Mouse (Mus musculus) neural tube, embryonic 13.5 days (tissue): ENCODE data around the gene Gmppb. TPM values are rescaled to one million over a fixed set of nuclear protein-coding genes. Genes with fewer than 3 reads are reported as not detected.

Source experiments
- ATAC-seq: fragments of 200-750 bp; cut with Nextera tagmentation; 2 replicates; pipeline ENCODE4 v1.8.0; 2017; ENCODE audit warnings: low read depth, mild to moderate bottlenecking, moderate TSS enrichment, moderate library complexity
- H3K27ac ChIP-seq: fragments of 300-500 bp; sonication (generic); replicated peaks from 2 replicates; pipeline ENCODE4 v1.5.1; 2015; ENCODE audit warnings: moderate library complexity, mild to moderate bottlenecking, inconsistent platforms
- H3K27me3 ChIP-seq: fragments of 300-500 bp; sonication (generic); 2 replicates; pipeline ENCODE4 v1.6.1; 2015; ENCODE audit warnings: mild to moderate bottlenecking, inconsistent platforms
- H3K36me3 ChIP-seq: fragments of 300-500 bp; sonication (generic); 2 replicates; pipeline ENCODE4 v1.6.1; 2015; ENCODE audit warnings: mild to moderate bottlenecking, inconsistent platforms
- H3K4me1 ChIP-seq: fragments of 300-500 bp; sonication (generic); replicated peaks from 2 replicates; pipeline ENCODE4 v1.6.1; 2015; ENCODE audit warnings: inconsistent platforms
- H3K4me2 ChIP-seq: fragments of 300-500 bp; sonication (generic); 2 replicates; pipeline ENCODE4 v1.6.1; 2015; ENCODE audit warnings: inconsistent platforms, mild to moderate bottlenecking, moderate library complexity
- H3K4me3 ChIP-seq: fragments of 300-500 bp; sonication (generic); 2 replicates; pipeline ENCODE4 v1.5.1; 2015; ENCODE audit warnings: mild to moderate bottlenecking, inconsistent platforms
- H3K9ac ChIP-seq: fragments of 300-500 bp; sonication (generic); 2 replicates; pipeline ENCODE4 v1.6.1; 2015; ENCODE audit warnings: moderate library complexity, mild to moderate bottlenecking, inconsistent platforms
- H3K9me3 ChIP-seq: fragments of 300-500 bp; sonication (generic); 2 replicates; pipeline ENCODE4 v1.6.1; 2016; ENCODE audit warnings: inconsistent platforms
- WGBS: fragments of 180-500 bp; shearing (Covaris S2); methylation state at CpG from one replicate; pipeline ENCODE4 v1.1.7; 2015; 5-methylcytosine and 5-hydroxymethylcytosine counted together
- polyA plus RNA-seq: library from polyadenylated mRNA; unstranded; fragments of >200 nt; fragmentation: Nextera tagmentation; extraction: Ambion mirVana; gene quantifications from 2 replicates; pipeline ENCODE4 v1.2.1, GENCODE M21; 2015

The Gmppb gene
- polyA plus RNA-seq, 1 experiment from 2014 or later = 21.9 TPM

DNA sequence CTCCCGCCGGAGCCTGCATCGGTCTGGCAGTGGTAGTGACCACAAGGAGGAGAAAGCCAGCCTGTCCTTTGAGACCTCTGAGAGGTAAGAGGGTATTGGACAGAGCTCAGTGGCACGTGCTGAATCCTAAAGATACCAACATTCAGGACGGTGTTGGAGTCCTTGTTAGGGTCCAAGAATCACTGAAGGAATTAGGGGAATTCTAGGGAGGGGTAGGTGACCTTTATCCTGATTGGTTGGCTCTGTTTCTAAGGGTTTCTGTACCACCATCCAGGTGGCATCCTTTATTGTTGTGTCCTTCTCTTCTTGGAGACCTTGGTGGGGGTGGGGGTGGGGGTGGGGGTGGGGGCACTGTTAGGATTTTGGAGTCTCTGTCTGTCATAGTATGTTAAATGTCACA is 16.9 kb upstream of the Gmppb start:
- H3K27me3 ChIP-seq = no peaks in the 10 kb centered on the region
- H3K36me3 ChIP-seq = peaks cover 63% of the 10 kb centered on the region
- no peak for ATAC-seq
- H3K9me3 ChIP-seq = no peaks in the 10 kb centered on the region
- WGBS = 90% methylated on average over 5 of the region's 5 CpGs
- no peak overlapping the region for H3K4me3 ChIP-seq
- H3K9ac ChIP-seq = no peak overlapping the region
- H3K4me1 ChIP-seq = no peaks in the 10 kb centered on the region
- no peak overlapping the region for H3K27ac ChIP-seq
- H3K4me2 ChIP-seq = no peak overlapping the region

- no peaks in the 10 kb centered on the region for H3K27me3 ChIP-seq
- 92% methylated on average over 2 of the region's 2 CpGs for WGBS
- ATAC-seq = no peak
- H3K9ac ChIP-seq = no peak overlapping the region
- no peak overlapping the region for H3K4me2 ChIP-seq
- H3K4me3 ChIP-seq = no peak overlapping the region
- no peaks in the 10 kb centered on the region for H3K9me3 ChIP-seq
- H3K27ac ChIP-seq = no peak overlapping the region
- no peaks in the 10 kb centered on the region for H3K4me1 ChIP-seq
- peaks cover 62% of the 10 kb centered on the region for H3K36me3 ChIP-seq
Observed at GRCm38 (mm10) chr9:108035331-108036156, 13.5 kb upstream of the Gmppb start.

DNA sequence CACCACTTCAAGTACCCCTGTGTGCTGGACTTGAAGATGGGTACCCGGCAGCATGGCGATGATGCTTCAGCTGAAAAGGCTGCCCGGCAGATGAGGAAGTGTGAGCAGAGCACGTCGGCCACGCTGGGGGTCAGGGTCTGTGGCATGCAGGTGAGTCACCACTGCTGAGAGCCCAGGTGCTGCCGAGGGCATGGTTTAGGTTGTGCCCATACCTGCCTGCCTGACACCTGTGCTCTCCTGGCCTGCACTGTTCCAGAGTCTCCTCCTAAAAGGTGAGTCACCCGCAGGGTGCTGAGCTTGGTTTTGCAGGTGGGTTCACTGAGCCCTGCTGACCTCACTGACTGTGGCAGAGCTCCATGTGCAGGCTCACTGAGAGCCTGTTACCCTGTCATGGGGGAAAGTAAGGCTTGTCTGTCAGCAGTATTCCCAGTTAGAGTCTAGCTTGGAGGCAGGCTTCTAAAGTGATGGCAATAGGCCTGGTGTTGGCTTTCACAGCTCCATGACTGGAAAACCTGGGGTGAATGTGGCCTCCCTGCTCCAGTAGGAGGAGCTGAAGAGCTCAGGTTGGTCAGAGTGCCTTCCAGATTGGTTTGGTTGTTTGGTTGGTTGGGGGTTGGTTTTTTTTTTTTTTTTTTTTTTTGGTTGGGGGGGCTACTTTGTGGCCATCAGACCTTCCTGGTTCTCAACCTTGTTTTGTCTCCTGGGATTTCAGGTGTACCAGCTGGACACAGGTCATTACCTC is 4.1 kb upstream of the Gmppb start:
- H3K4me2 ChIP-seq = no peak overlapping the region
- H3K36me3 ChIP-seq = peaks cover 71% of the 10 kb centered on the region
- no peak overlapping the region for H3K27ac ChIP-seq
- WGBS = 97% methylated on average over 8 of the region's 8 CpGs
- H3K4me3 ChIP-seq = no peak overlapping the region
- no peaks in the 10 kb centered on the region for H3K27me3 ChIP-seq
- no peak overlapping the region for H3K9ac ChIP-seq
- peaks cover 20% of the 10 kb centered on the region for H3K4me1 ChIP-seq
- ATAC-seq = no peak
- no peaks in the 10 kb centered on the region for H3K9me3 ChIP-seq

DNA sequence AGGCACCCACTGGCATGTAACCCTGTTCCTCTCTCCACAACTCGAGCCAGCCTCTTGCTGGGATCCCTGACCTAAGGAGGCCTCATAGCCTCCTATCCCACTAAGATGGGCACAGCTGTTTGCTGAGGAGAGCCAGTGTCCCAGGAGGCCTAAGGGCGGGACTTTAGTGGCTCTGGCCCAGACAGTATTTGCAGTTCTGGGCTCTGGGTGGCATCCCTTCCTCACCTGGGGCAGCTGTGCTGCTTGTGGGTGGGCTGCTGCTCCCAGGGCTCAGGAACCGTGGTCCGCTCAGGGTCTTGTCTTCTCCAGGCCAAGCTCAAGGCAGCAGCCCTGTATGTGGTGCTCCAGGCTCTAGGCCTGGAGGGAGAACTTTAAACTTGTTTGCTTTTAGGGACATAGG is 2.5 kb upstream of the Gmppb start:
- no peak for ATAC-seq
- Histone ChIP-seq H3K9me3 (no peaks in the 10 kb centered on the region), H3K4me1 (peaks cover 27% of the 10 kb centered on the region), H3K27ac (no peak overlapping the region), H3K9ac (no peak overlapping the region), H3K4me2 (no peak overlapping the region), H3K36me3 (peaks cover 69% of the 10 kb centered on the region), H3K27me3 (no peaks in the 10 kb centered on the region), H3K4me3 (no peak overlapping the region)
- WGBS = 88% methylated on average over 4 of the region's 4 CpGs

GRCm38 (mm10) chr9:108047601-108048565 is 1.2 kb upstream of the Gmppb start:
- no peak for ATAC-seq
- H3K27ac ChIP-seq = peak overlapping the region; percentile 80
- H3K4me1 ChIP-seq = peaks cover 34% of the 10 kb centered on the region
- WGBS = 49% methylated on average over 17 of the region's 17 CpGs
- no peaks in the 10 kb centered on the region for H3K9me3 ChIP-seq
- H3K9ac ChIP-seq = peak overlapping the region; percentile 66
- H3K27me3 ChIP-seq = no peaks in the 10 kb centered on the region
- peak overlapping the region; percentile 96 for H3K4me2 ChIP-seq
- peak overlapping the region; percentile 79 for H3K4me3 ChIP-seq
- H3K36me3 ChIP-seq = peaks cover 65% of the 10 kb centered on the region

- no peaks in the 10 kb centered on the region for H3K27me3 ChIP-seq
- peaks cover 39% of the 10 kb centered on the region for H3K4me1 ChIP-seq
- H3K4me3 ChIP-seq = peak overlapping the region; percentile 79
- H3K9me3 ChIP-seq = no peaks in the 10 kb centered on the region
- peak; percentile 54 for ATAC-seq
- WGBS = 2% methylated on average over 19 of the region's 19 CpGs
- H3K4me2 ChIP-seq = peak overlapping the region; percentile 96
- peak overlapping the region; percentile 66 for H3K9ac ChIP-seq
- H3K36me3 ChIP-seq = peaks cover 58% of the 10 kb centered on the region
- peak overlapping the region; percentile 80 for H3K27ac ChIP-seq
Observed at GRCm38 (mm10) chr9:108048566-108048955, 481 bp upstream of the Gmppb start.

DNA sequence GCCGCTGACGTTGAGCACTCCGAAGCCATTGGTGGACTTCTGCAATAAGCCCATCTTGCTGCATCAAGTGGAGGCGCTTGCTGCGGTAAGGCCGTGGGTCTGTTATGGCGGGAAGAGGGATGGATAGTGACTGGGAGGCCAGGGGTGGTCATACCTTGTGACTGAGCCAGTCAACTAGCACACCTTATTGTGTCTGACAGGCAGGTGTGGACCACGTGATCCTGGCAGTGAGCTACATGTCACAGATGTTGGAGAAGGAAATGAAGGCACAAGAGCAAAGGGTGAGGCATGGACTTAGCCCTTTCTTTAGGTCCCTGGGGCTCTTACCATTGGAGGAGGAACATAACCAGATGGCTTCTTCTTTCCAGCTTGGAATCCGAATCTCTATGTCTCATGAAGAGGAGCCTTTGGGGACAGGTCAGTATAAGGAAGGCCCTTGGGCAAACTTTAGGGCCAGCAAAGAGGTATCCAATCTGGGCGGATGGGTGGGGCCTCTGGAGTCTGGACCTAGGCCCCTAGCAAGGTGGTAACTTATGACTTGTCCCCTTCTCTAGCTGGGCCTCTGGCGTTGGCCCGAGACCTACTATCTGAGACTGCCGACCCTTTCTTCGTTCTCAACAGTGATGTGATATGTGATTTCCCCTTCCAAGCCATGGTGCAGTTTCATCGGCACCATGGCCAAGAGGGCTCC is 664 bp downstream of the Gmppb start:
- H3K9me3 ChIP-seq = no peaks in the 10 kb centered on the region

DNA sequence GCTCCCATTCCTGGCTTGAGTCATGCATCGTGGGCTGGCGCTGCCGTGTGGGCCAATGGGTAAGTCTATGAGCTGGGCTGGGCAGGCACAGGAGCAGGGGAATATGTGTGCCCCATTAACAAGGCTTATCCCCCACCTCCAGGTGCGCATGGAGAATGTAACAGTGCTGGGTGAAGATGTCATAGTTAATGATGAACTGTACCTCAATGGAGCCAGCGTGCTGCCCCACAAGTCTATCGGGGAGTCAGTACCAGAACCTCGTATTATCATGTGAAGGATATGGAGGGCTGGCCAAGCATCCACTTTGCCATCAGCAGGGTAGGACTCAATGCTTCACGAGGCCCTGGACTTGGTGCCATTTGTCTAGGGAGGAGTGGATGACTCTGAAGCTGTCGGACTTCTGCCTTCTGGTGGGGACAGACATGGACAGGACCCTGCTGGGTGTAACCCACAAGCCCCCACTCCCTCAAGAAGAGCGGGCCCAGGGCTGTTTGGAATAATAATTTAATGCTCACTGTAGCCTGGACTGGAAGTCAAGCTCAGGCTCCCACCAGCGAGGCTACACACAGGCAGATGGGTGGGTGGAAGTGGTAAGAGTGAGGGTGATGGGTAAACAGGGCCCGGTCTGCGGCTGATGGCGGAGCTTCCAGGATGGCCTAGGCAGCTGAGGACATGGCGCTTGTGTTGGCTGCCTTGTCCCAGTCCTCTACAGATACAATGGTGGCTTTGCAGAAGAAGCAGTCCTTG is 2.3 kb downstream of the Gmppb start:
- no peaks in the 10 kb centered on the region for H3K9me3 ChIP-seq
- H3K27ac ChIP-seq = no peak overlapping the region
- WGBS = 94% methylated on average over 15 of the region's 15 CpGs
- H3K27me3 ChIP-seq = no peaks in the 10 kb centered on the region
- no peak overlapping the region for H3K4me2 ChIP-seq
- peaks cover 39% of the 10 kb centered on the region for H3K4me1 ChIP-seq
- no peak overlapping the region for H3K4me3 ChIP-seq
- no peak for ATAC-seq
- peaks cover 65% of the 10 kb centered on the region for H3K36me3 ChIP-seq
- H3K9ac ChIP-seq = peak overlapping the region; percentile 17; the same call in 1 of the 2 replicates

More for the DNA sequence above, 664 bp downstream of the Gmppb start:
- ATAC-seq = peak; percentile 22; the same call in 1 of the 2 replicates
- H3K4me1 ChIP-seq = peaks cover 39% of the 10 kb centered on the region
- peaks cover 65% of the 10 kb centered on the region for H3K36me3 ChIP-seq
- H3K4me3 ChIP-seq = peak overlapping the region; percentile 79
- peak overlapping the region; percentile 82 for H3K9ac ChIP-seq
- peak overlapping the region; percentile 96 for H3K4me2 ChIP-seq
- 42% methylated on average over 15 of the region's 15 CpGs for WGBS
- no peaks in the 10 kb centered on the region for H3K27me3 ChIP-seq
- peak overlapping the region; percentile 84 for H3K27ac ChIP-seq

DNA sequence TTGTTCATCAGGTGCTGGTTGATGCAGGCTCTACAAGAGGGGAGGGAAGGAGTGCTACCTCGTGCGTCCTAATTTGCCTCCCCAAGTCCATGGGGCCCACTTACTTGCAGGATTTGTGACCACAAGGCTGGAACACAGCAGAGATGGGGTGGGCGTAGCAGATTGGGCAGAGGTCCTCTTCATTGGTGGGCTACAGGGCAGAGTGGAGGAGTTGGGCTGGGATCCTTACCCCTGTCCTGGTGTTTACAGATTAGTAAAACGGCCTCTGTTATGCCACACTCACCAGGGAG is 2.8 kb downstream of the Gmppb start:
- Histone ChIP-seq H3K4me3 (no peak overlapping the region), H3K9ac (no peak overlapping the region), H3K4me2 (no peak overlapping the region), H3K9me3 (no peaks in the 10 kb centered on the region), H3K4me1 (peaks cover 39% of the 10 kb centered on the region), H3K36me3 (peaks cover 65% of the 10 kb centered on the region), H3K27ac (no peak overlapping the region), H3K27me3 (no peaks in the 10 kb centered on the region)
- no peak for ATAC-seq
- WGBS = 88% methylated on average over 4 of the region's 4 CpGs

- no peak overlapping the region for H3K4me2 ChIP-seq
- H3K9me3 ChIP-seq = no peaks in the 10 kb centered on the region
- no peaks in the 10 kb centered on the region for H3K27me3 ChIP-seq
- H3K27ac ChIP-seq = peak overlapping the region; percentile 34; the same call in 1 of the 2 replicates
- H3K9ac ChIP-seq = no peak overlapping the region
- WGBS = 75% methylated on average over 7 of the region's 7 CpGs
- peaks cover 38% of the 10 kb centered on the region for H3K4me1 ChIP-seq
- no peak for ATAC-seq
- no peak overlapping the region for H3K4me3 ChIP-seq
- peaks cover 65% of the 10 kb centered on the region for H3K36me3 ChIP-seq
Observed at GRCm38 (mm10) chr9:108052411-108052810, 3.4 kb downstream of the Gmppb start.
